Mouse (Mus musculus) ES-E14 (cell line): ENCODE measurements around the gene Ykt6.
"Not testable (repeated sequence)": the region's sequence is repeated elsewhere in the genome, so short reads cannot be mapped to it uniquely, and the experiment has no call there.

Source experiments
- CHD2 ChIP-seq: IDR thresholded peaks from 2 replicates; pipeline ENCODE4 v1.6.1; 2014; ENCODE audit warnings: mild to moderate bottlenecking, low read depth, low read length, inconsistent platforms
- HCFC1 ChIP-seq: IDR thresholded peaks from 2 replicates; pipeline ENCODE4 v1.6.1; 2012; ENCODE audit warnings: low read length, inconsistent platforms, borderline replicate concordance; ENCODE audit not compliant: insufficient read depth

- TF ChIP-seq HCFC1, CHD2: not testable (repeated sequence)
Observed at GRCm38 (mm10) chr11:6006351-6007009, 51.0 kb downstream of the Ykt6 start.
